Mouse (Mus musculus) neural tube, embryonic 15.5 days (tissue): ENCODE results near the gene Jmjd6. TPM values are rescaled to one million over a fixed set of nuclear protein-coding genes. Genes with fewer than 3 reads are reported as not detected.
A peak's percentile ranks its signal among the peaks of the same experiment; 100 is the strongest.
"Not testable (repeated sequence)": the region's sequence is repeated elsewhere in the genome, so short reads cannot be mapped to it uniquely, and the experiment has no call there.

Experiments used
- ATAC-seq: fragments of 200-750 bp; cut with Nextera tagmentation; 2 replicates; pipeline ENCODE4 v1.8.0; 2017; ENCODE audit warnings: mild to moderate bottlenecking, moderate TSS enrichment, moderate library complexity; ENCODE audit not compliant: low FRiP score
- H3K27ac ChIP-seq: fragments of 300-500 bp; sonication (generic); replicated peaks from 2 replicates; pipeline ENCODE4 v1.5.1; 2015; ENCODE audit warnings: mild to moderate bottlenecking, inconsistent platforms
- H3K27me3 ChIP-seq: fragments of 300-500 bp; sonication (generic); replicated peaks from 2 replicates; pipeline ENCODE4 v1.6.1; 2015; ENCODE audit warnings: inconsistent platforms
- H3K36me3 ChIP-seq: fragments of 300-500 bp; sonication (generic); 2 replicates; pipeline ENCODE4 v1.6.1; 2015; ENCODE audit warnings: inconsistent platforms
- H3K4me1 ChIP-seq: fragments of 300-500 bp; sonication (generic); 2 replicates; pipeline ENCODE4 v1.6.1; 2015; ENCODE audit warnings: inconsistent platforms
- H3K4me2 ChIP-seq: fragments of 300-500 bp; sonication (generic); 2 replicates; pipeline ENCODE4 v1.6.1; 2015; ENCODE audit warnings: inconsistent platforms, mild to moderate bottlenecking, moderate library complexity
- H3K4me3 ChIP-seq: fragments of 300-500 bp; sonication (generic); replicated peaks from 2 replicates; pipeline ENCODE4 v1.5.1; 2015; ENCODE audit warnings: mild to moderate bottlenecking, inconsistent platforms
- H3K9ac ChIP-seq: fragments of 300-500 bp; sonication (generic); replicated peaks from 2 replicates; pipeline ENCODE4 v1.6.1; 2015; ENCODE audit warnings: mild to moderate bottlenecking, inconsistent platforms
- H3K9me3 ChIP-seq: fragments of 300-500 bp; sonication (generic); replicated peaks from 2 replicates; pipeline ENCODE4 v1.6.1; 2016; ENCODE audit warnings: inconsistent platforms
- WGBS: fragments of 180-500 bp; shearing (Covaris S2); methylation state at CpG from one replicate; pipeline ENCODE4 v1.1.7; 2015; ENCODE audit warnings: mixed read lengths; 5-methylcytosine and 5-hydroxymethylcytosine counted together
- polyA plus RNA-seq: library from polyadenylated mRNA; unstranded; fragments of >200 nt; fragmentation: Nextera tagmentation; extraction: Ambion mirVana; gene quantifications from 2 replicates; pipeline ENCODE4 v1.2.1, GENCODE M21; 2015

The Jmjd6 gene
- polyA plus RNA-seq, 1 experiment from 2014 or later = 63.2 TPM

- no peak for ATAC-seq
- Histone ChIP-seq H3K4me3 (peak overlapping the region; percentile 99), H3K27me3 (no peaks in the 10 kb centered on the region), H3K27ac (peak overlapping the region; percentile 96), H3K4me2 (peak overlapping the region; percentile 81), H3K9me3 (no peaks in the 10 kb centered on the region), H3K9ac (peak overlapping the region; percentile 76), H3K36me3 (peaks cover 22% of the 10 kb centered on the region), H3K4me1 (peaks cover 41% of the 10 kb centered on the region)
- WGBS = 43% methylated on average over 6 of the region's 6 CpGs
Measured at GRCm38 (mm10) chr11:116850833-116851477, 7.7 kb upstream of the Jmjd6 start.

GRCm38 (mm10) chr11:116850085-116850484, 6.8 kb upstream of the Jmjd6 start:
- Histone ChIP-seq H3K4me2 (peak overlapping the region; percentile 81), H3K9ac (no peak overlapping the region), H3K4me1 (peaks cover 34% of the 10 kb centered on the region), H3K36me3 (peaks cover 22% of the 10 kb centered on the region), H3K27ac (no peak overlapping the region), H3K4me3 (no peak overlapping the region), H3K27me3 (no peaks in the 10 kb centered on the region), H3K9me3 (no peaks in the 10 kb centered on the region)
- ATAC-seq = no peak
- whole genome bisulfite sequencing = 53% methylated on average over 4 of the region's 4 CpGs

- H3K27ac ChIP-seq = no peak overlapping the region
- H3K4me3 ChIP-seq = no peak overlapping the region
- no peak overlapping the region for H3K4me2 ChIP-seq
- H3K36me3 ChIP-seq = peaks cover 22% of the 10 kb centered on the region
- no peak for ATAC-seq
- no peak overlapping the region for H3K9ac ChIP-seq
- no peaks in the 10 kb centered on the region for H3K9me3 ChIP-seq
- no peaks in the 10 kb centered on the region for H3K27me3 ChIP-seq
- peaks cover 31% of the 10 kb centered on the region for H3K4me1 ChIP-seq
Measured at GRCm38 (mm10) chr11:116849587-116849986, 6.3 kb upstream of the Jmjd6 start.

- not testable (repeated sequence) for ATAC-seq, H3K27ac ChIP-seq, H3K4me2 ChIP-seq, H3K9me3 ChIP-seq, H3K27me3 ChIP-seq, H3K9ac ChIP-seq, H3K4me3 ChIP-seq
- Histone ChIP-seq H3K36me3 (peaks cover 22% of the 10 kb centered on the region), H3K4me1 (peaks cover 32% of the 10 kb centered on the region)
- 75% methylated on average over 2 of the region's 2 CpGs for WGBS
Measured at GRCm38 (mm10) chr11:116848877-116849178, 5.6 kb upstream of the Jmjd6 start.

- H3K27me3 ChIP-seq = no peaks in the 10 kb centered on the region
- H3K4me3 ChIP-seq = no peak overlapping the region
- no peak overlapping the region for H3K27ac ChIP-seq
- H3K4me2 ChIP-seq = no peak overlapping the region
- peaks cover 22% of the 10 kb centered on the region for H3K36me3 ChIP-seq
- H3K9me3 ChIP-seq = no peaks in the 10 kb centered on the region
- ATAC-seq = no peak
- H3K9ac ChIP-seq = no peak overlapping the region
- WGBS = 77% methylated on average over 5 of the region's 5 CpGs
- peaks cover 35% of the 10 kb centered on the region for H3K4me1 ChIP-seq
Measured at GRCm38 (mm10) chr11:116848086-116848876, 5.0 kb upstream of the Jmjd6 start.

- no peak for ATAC-seq
- Histone ChIP-seq H3K4me2 (no peak overlapping the region), H3K9me3 (no peaks in the 10 kb centered on the region), H3K9ac (no peak overlapping the region), H3K27me3 (no peaks in the 10 kb centered on the region), H3K4me1 (peaks cover 35% of the 10 kb centered on the region), H3K27ac (no peak overlapping the region), H3K36me3 (peaks cover 22% of the 10 kb centered on the region), H3K4me3 (no peak overlapping the region)
- WGBS = 94% methylated on average over 3 of the region's 3 CpGs
Measured at GRCm38 (mm10) chr11:116847187-116848085, 4.2 kb upstream of the Jmjd6 start.

- Histone ChIP-seq H3K4me3 (no peak overlapping the region), H3K4me2 (no peak overlapping the region), H3K36me3 (peaks cover 22% of the 10 kb centered on the region), H3K27me3 (no peaks in the 10 kb centered on the region), H3K9ac (no peak overlapping the region; the same call in 1 of the 2 replicates), H3K4me1 (peaks cover 42% of the 10 kb centered on the region), H3K9me3 (no peaks in the 10 kb centered on the region), H3K27ac (no peak overlapping the region)
- 86% methylated on average over 4 of the region's 4 CpGs for WGBS
- ATAC-seq = no peak
Measured at GRCm38 (mm10) chr11:116846593-116847181, 3.4 kb upstream of the Jmjd6 start.

GRCm38 (mm10) chr11:116842531-116843260, 553 bp downstream of the Jmjd6 start:
- no peaks in the 10 kb centered on the region for H3K9me3 ChIP-seq
- peak overlapping the region; percentile 99 for H3K27ac ChIP-seq
- peaks cover 31% of the 10 kb centered on the region for H3K36me3 ChIP-seq
- H3K4me1 ChIP-seq = peaks cover 46% of the 10 kb centered on the region
- under 1% methylated on average over 72 of the region's 73 CpGs for WGBS
- peak; percentile 82 for ATAC-seq
- H3K4me2 ChIP-seq = peak overlapping the region; percentile 80
- H3K27me3 ChIP-seq = no peaks in the 10 kb centered on the region
- peak overlapping the region; percentile 87 for H3K9ac ChIP-seq
- H3K4me3 ChIP-seq = peak overlapping the region; percentile 94

GRCm38 (mm10) chr11:116840748-116841147, 2.5 kb downstream of the Jmjd6 start:
- Histone ChIP-seq H3K4me2 (peak overlapping the region; percentile 80), H3K4me1 (peaks cover 46% of the 10 kb centered on the region), H3K27ac (no peak overlapping the region), H3K36me3 (peaks cover 49% of the 10 kb centered on the region), H3K9me3 (no peaks in the 10 kb centered on the region), H3K4me3 (peak overlapping the region; percentile 8; the same call in 1 of the 2 replicates), H3K9ac (peak overlapping the region; percentile 35), H3K27me3 (no peaks in the 10 kb centered on the region)
- no peak for ATAC-seq
- WGBS = 89% methylated on average over 4 of the region's 4 CpGs

GRCm38 (mm10) chr11:116839601-116840000, 3.6 kb downstream of the Jmjd6 start:
- Histone ChIP-seq H3K4me1 (peaks cover 45% of the 10 kb centered on the region), H3K9ac (no peak overlapping the region), H3K36me3 (peaks cover 60% of the 10 kb centered on the region), H3K27me3 (no peaks in the 10 kb centered on the region), H3K4me3 (no peak overlapping the region), H3K27ac (no peak overlapping the region), H3K9me3 (no peaks in the 10 kb centered on the region), H3K4me2 (peak overlapping the region; percentile 9; the same call in 1 of the 2 replicates)
- no peak for ATAC-seq
- WGBS = 70% methylated on average over 7 of the region's 7 CpGs

GRCm38 (mm10) chr11:116838936-116839335, 4.3 kb downstream of the Jmjd6 start:
- WGBS = 88% methylated on average over 14 of the region's 14 CpGs
- Histone ChIP-seq H3K27ac (no peak overlapping the region), H3K4me3 (no peak overlapping the region), H3K9ac (no peak overlapping the region), H3K9me3 (no peaks in the 10 kb centered on the region), H3K4me1 (peaks cover 38% of the 10 kb centered on the region), H3K27me3 (no peaks in the 10 kb centered on the region), H3K36me3 (peaks cover 67% of the 10 kb centered on the region), H3K4me2 (no peak overlapping the region)
- no peak for ATAC-seq
